Mouse (Mus musculus): Measurements from ENCODE around the gene Afg3l1.

DNA sequence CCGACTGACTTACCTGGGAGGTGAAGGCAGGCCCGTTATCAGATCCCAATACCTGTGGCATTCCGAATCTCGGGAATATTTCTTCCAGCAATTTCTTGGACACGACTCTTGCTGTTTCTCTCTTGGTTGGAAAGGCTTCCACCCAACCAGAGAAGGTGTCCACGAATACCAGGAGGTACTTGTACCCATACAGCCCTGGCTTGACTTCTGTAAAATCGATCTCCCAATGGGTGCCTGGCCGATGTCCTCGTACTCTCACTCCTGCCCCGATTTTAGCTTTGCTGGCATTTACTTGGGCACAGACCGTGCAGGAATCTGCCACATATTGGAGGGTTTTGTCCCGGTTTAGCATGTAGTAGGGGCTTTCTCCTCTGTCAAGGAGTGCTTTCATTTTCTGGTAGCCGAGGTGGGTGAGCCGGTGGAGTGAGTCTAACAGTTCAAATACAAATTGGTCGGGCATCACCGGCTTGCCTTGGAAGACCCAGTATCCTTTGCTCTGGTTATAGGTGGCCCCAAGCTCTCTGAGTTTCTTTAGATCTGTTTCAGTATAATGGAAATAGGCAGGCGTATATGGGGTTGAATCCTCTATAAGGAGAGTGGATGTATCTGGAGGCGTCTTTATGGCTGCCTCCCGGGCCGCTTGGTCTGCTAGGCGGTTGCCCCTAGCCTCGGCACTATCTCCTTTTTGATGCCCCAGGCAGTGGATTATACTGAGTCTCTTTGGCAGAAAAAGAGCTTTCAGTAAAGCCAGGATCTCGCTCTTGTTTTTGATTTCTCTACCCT is 48.6 kb upstream of the Afg3l1 start:
- no peak for TF ChIP-seq CTCF (conservative IDR thresholded peaks at IDR 0.05; ENCODE audit: low read length)
- TF ChIP-seq POU5F1 (IDR thresholded peaks at IDR 0.05; ENCODE audit: borderline replicate concordance, low read length): no peak
